Mouse (Mus musculus): Measurements from ENCODE around the gene Foxm1.
"Not testable (repeated sequence)": the region's sequence is repeated elsewhere in the genome, so short reads cannot be mapped to it uniquely, and the experiment has no call there.

GRCm38 (mm10) chr6:128380594-128381167 is 17.9 kb downstream of the Foxm1 start:
- not testable (repeated sequence) for TF ChIP-seq CTCF (IDR thresholded peaks at IDR 0.05; ENCODE audit: low read depth, low read length); EP300 (IDR thresholded peaks at IDR 0.05; ENCODE audit: insufficient read depth, low read depth, low read length); POLR2A (IDR thresholded peaks at IDR 0.05; ENCODE audit: insufficient read depth, low read length)

Measured in ES-Bruce4 (cell line).